Mouse (Mus musculus) adrenal gland, postnatal 0 days (tissue): ENCODE measurements around the gene Tmem254c. TPM values are rescaled to one million over a fixed set of nuclear protein-coding genes. Genes with fewer than 3 reads are reported as not detected.

ENCODE experiments used
- polyA plus RNA-seq: library from polyadenylated mRNA; unstranded; fragments of >200 nt; fragmentation: Nextera tagmentation; extraction: Ambion mirVana; gene quantifications from 2 replicates; pipeline ENCODE4 v1.2.1, GENCODE M21; 2015

The Tmem254c gene
- polyA plus RNA-seq, result 26.4 and 33.1 TPM in 2 replicates

DNA sequence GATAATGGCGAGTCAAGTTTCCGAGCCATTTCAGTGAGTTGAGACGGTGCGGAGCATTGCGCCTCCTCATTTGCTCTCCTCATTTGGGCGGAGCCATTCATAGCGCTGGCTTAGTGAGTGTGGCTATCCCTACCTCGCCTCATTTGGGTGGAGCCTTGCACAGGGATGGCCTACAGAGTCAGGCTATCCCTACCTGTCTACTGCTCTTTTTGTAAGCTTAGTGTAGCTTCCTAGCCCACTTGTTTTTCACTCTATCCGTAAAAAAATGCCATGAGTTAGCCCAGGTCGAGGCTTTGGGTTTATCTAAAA, at the start of gene Tmem254c:
Tmem254c (minus strand) TSS at position 31 of the 309 bp plus-strand sequence.

GRCm38 (mm10) chr14:26081997-26082396, 14.8 kb upstream of the Tmem254c start, which contains the start of gene Cphx3:
Gene Cphx3 (plus strand): TSS chr14:26082297.

DNA sequence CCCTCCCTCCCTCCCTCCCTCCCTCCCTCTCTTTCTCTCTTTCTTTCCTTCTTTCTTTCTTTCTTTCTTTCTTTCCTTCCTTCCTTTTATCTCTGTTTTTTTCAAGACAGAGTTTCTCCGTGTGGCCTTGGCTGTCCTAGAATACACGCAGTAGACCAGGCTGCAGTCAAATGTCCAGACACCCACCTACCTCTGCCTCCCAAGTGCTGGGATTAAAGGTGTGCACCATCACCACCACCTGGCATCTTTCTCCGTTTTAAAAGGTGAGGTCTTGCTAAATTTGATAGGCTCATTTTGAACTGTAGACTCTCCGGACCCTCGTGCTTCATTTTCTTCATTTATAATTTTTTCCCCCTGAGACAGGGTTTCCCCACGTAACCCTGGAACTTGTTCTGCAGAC, 14.1 kb upstream of the Tmem254c start, which contains the start of gene Cphx2:
Cphx2 (plus strand) TSS at position 301 of the 400 bp plus-strand sequence.

GRCm38 (mm10) chr14:26042611-26043010, 24.5 kb downstream of the Tmem254c start, which contains the start of gene Gm9780:
Gene Gm9780 (minus strand): TSS chr14:26042711.

Other genes with a start within 250 kb of the Tmem254c start
- 22.6 and 33.0 TPM in 2 replicates for gene Anxa11, start 225.2 kb downstream of the Tmem254c start, polyA plus RNA-seq
- gene Plac9a, start 164.3 kb downstream of the Tmem254c start, polyA plus RNA-seq, result 2.5 and 2.9 TPM in 2 replicates
- 1.4 and 3.9 TPM in 2 replicates for gene Tmem254a, start 139.7 kb downstream of the Tmem254c start, polyA plus RNA-seq
- gene Cphx1, start 129.1 kb downstream of the Tmem254c start, polyA plus RNA-seq, result not detected in 2 replicates
- 0.76 and 0.97 TPM in 2 replicates for gene Duxbl1, start 88.8 kb downstream of the Tmem254c start, polyA plus RNA-seq
- 99.0 and 234 TPM in 2 replicates for gene Gm9780, start 24.6 kb downstream of the Tmem254c start, polyA plus RNA-seq
- gene Cphx2, start 14.2 kb upstream of the Tmem254c start, polyA plus RNA-seq, result not detected in 2 replicates
- gene Cphx3, start 14.9 kb upstream of the Tmem254c start, polyA plus RNA-seq, result 0.11 TPM in 1 of 2 replicates, not detected in the other
- not detected in 2 replicates for gene Duxbl2, start 51.0 kb upstream of the Tmem254c start, polyA plus RNA-seq
- 131 and 280 TPM in 2 replicates for gene Plac9b, start 115.1 kb upstream of the Tmem254c start, polyA plus RNA-seq
- gene Tmem254b, start 139.7 kb upstream of the Tmem254c start, polyA plus RNA-seq, result 24.7 and 25.0 TPM in 2 replicates
- gene Duxbl3, start 190.6 kb upstream of the Tmem254c start, polyA plus RNA-seq, result 0.81 and 1.5 TPM in 2 replicates